Mouse (Mus musculus) lung, adult 18-20 months (tissue): ENCODE data around the gene Gm2001.
"Not testable (repeated sequence)": the region's sequence is repeated elsewhere in the genome, so short reads cannot be mapped to it uniquely, and the experiment has no call there.

Source experiments
- DNase-seq, 2 experiments: peaks; one replicate each; pipeline ENCODE4 v3.0.0; 2022; ENCODE audit warnings: mixed read lengths in 2 of 2

Gene Gm2001

GRCm38 (mm10) chr12:87842239-87842638 is at the start of gene Gm2001:
Gene Gm2001 (minus strand): TSS chr12:87842339.
- not testable (repeated sequence) for DNase-seq

- not testable (repeated sequence) for DNase-seq
These were observed 31.6 kb upstream of the Gm2001 start, which contains the start of gene Gm2016 for GRCm38 (mm10) chr12:87873772-87874171. Gene Gm2016 (plus strand): TSS chr12:87874072.

GRCm38 (mm10) chr12:87864048-87864447 is 21.9 kb upstream of the Gm2001 start:
- DNase-seq = not testable (repeated sequence)

- DNase-seq = not testable (repeated sequence)
These were observed 21.5 kb upstream of the Gm2001 start for GRCm38 (mm10) chr12:87863638-87864037.

GRCm38 (mm10) chr12:87861740-87862692 is 19.9 kb upstream of the Gm2001 start:
- DNase-seq = not testable (repeated sequence)

GRCm38 (mm10) chr12:87856067-87856466 is 13.9 kb upstream of the Gm2001 start:
- not testable (repeated sequence) for DNase-seq

- DNase-seq = not testable (repeated sequence)
These were observed 8.5 kb upstream of the Gm2001 start for GRCm38 (mm10) chr12:87850657-87851056.

- DNase-seq = not testable (repeated sequence)
These were observed 25.9 kb downstream of the Gm2001 start, which contains the start of gene BB287469 for GRCm38 (mm10) chr12:87816277-87816676. Gene BB287469 (plus strand): TSS chr12:87816577.

GRCm38 (mm10) chr12:87797971-87798370 is 44.2 kb downstream of the Gm2001 start:
- DNase-seq = not testable (repeated sequence)

GRCm38 (mm10) chr12:87795212-87795611 is 46.9 kb downstream of the Gm2001 start, which contains the start of gene Gm21936:
Gene Gm21936 (plus strand): TSS chr12:87795512.
- DNase-seq = not testable (repeated sequence)
